13 mouse cellular contexts compared by ENCODE assay signal in genomic region chr1:120961984-120962383, GRCm38 (mm10).
DNase-seq lines count a peak whose midpoint lies in the region; ATAC-seq and TF ChIP-seq lines count a peak whose summit lies in the region.
"Had no signal": no experiment of that assay in that cellular context is flagged by ENCODE, and none has a peak within 500 bp of the region (broad histone marks: within the 10 kb centered on the region; RNA-seq: fewer than 3 reads in every experiment).

No protein-coding gene starts in this region.

- no peak overlapping the region for H3K4me2 ChIP-seq in forebrain, embryonic 12.5 days
- no peak overlapping the region for H3K4me2 ChIP-seq in forebrain, embryonic 15.5 days (replicated peaks)
- no peak overlapping the region; the same call in 1 of the 2 replicates for H3K4me2 ChIP-seq in midbrain, embryonic 12.5 days (replicated peaks)
- H3K4me2 ChIP-seq in midbrain, embryonic 16.5 days (ENCODE audit: low read length), result no peak overlapping the region
- no peak overlapping the region for H3K4me2 ChIP-seq in limb, embryonic 11.5 days (ENCODE audit: low read depth, severe bottlenecking)
- H3K4me2 ChIP-seq: neural tube, embryonic 12.5 days had no signal

- 4% methylated on average over 8 of the region's 8 CpGs for WGBS in forebrain, embryonic 12.5 days
- 7% methylated on average over 8 of the region's 8 CpGs for WGBS in forebrain, embryonic 15.5 days
- 2% methylated on average over 8 of the region's 8 CpGs for WGBS in midbrain, embryonic 12.5 days
- 11% methylated on average over 8 of the region's 8 CpGs for WGBS in midbrain, embryonic 16.5 days
- 3% methylated on average over 8 of the region's 8 CpGs for WGBS in limb, embryonic 11.5 days

- peaks cover 7% of the 10 kb centered on the region; the same call in 1 of the 2 replicates for H3K4me1 ChIP-seq in forebrain, embryonic 12.5 days
- 0 out of 2 replicates have a peak, but pooled peaks cover 3% of the 10 kb centered on the region for H3K4me1 ChIP-seq in forebrain, embryonic 15.5 days
- peaks cover 11% of the 10 kb centered on the region; the same call in 1 of the 2 replicates for H3K4me1 ChIP-seq in midbrain, embryonic 12.5 days
- H3K4me1 ChIP-seq in midbrain, embryonic 16.5 days (ENCODE audit: control insufficient read depth, insufficient read depth, low read length), result peaks cover 3% of the 10 kb centered on the region; the same call in 1 of the 2 replicates
- peaks cover 4% of the 10 kb centered on the region; the same call in 1 of the 2 replicates for H3K4me1 ChIP-seq in limb, embryonic 11.5 days (ENCODE audit: control insufficient read depth, insufficient read depth, low read length)
- H3K4me1 ChIP-seq: neural tube, embryonic 12.5 days had no signal

- no peak overlapping the region for H3K9ac ChIP-seq in forebrain, embryonic 12.5 days
- no peak overlapping the region for H3K9ac ChIP-seq in forebrain, embryonic 15.5 days (replicated peaks)
- H3K9ac ChIP-seq in midbrain, embryonic 12.5 days (replicated peaks), result no peak overlapping the region
- no peak overlapping the region for H3K9ac ChIP-seq in midbrain, embryonic 16.5 days (ENCODE audit: low read depth, low read length)
- H3K9ac ChIP-seq in limb, embryonic 11.5 days (ENCODE audit: low read length), result no peak overlapping the region
- H3K9ac ChIP-seq: neural tube, embryonic 12.5 days had no signal

- H3K9me3 ChIP-seq in forebrain, embryonic 12.5 days, result no peaks in the 10 kb centered on the region
- no peaks in the 10 kb centered on the region for H3K9me3 ChIP-seq in forebrain, embryonic 15.5 days
- H3K9me3 ChIP-seq in midbrain, embryonic 12.5 days, result no peaks in the 10 kb centered on the region
- H3K9me3 ChIP-seq in midbrain, embryonic 16.5 days (replicated peaks; ENCODE audit: control insufficient read depth, low read length, poor library complexity, severe bottlenecking), result no peaks in the 10 kb centered on the region
- no peaks in the 10 kb centered on the region for H3K9me3 ChIP-seq in limb, embryonic 11.5 days (ENCODE audit: control insufficient read depth, low read length)
- H3K9me3 ChIP-seq: neural tube, embryonic 12.5 days had no signal

- peaks cover 44% of the 10 kb centered on the region for H3K27me3 ChIP-seq in forebrain, embryonic 12.5 days
- peaks cover 7% of the 10 kb centered on the region for H3K27me3 ChIP-seq in forebrain, embryonic 15.5 days
- H3K27me3 ChIP-seq in midbrain, embryonic 12.5 days, result peaks cover 26% of the 10 kb centered on the region
- 0 out of 2 replicates have a peak, but pooled peaks cover 5% of the 10 kb centered on the region for H3K27me3 ChIP-seq in midbrain, embryonic 16.5 days (ENCODE audit: control insufficient read depth, insufficient read depth, low read depth, low read length)
- H3K27me3 ChIP-seq in limb, embryonic 11.5 days (ENCODE audit: control insufficient read depth, insufficient read depth, low read length), result no peaks in the 10 kb centered on the region
- H3K27me3 ChIP-seq: neural tube, embryonic 12.5 days had no signal

- ATAC-seq in forebrain, embryonic 12.5 days (ENCODE audit: low FRiP score), result peak; percentile 30; the same call in 1 of the 2 replicates
- ATAC-seq in forebrain, embryonic 15.5 days (replicated peaks), result no peak
- ATAC-seq in midbrain, embryonic 12.5 days (ENCODE audit: low FRiP score, low read depth), result 0 out of 2 replicates have a peak, but pooled peaks have one; percentile 35
- ATAC-seq in midbrain, embryonic 16.5 days, result no peak; the same call in 1 of the 2 replicates
- ATAC-seq in limb, embryonic 11.5 days (ENCODE audit: insufficient number of reproducible peaks, low FRiP score, low TSS enrichment, low read depth), result peak; percentile 76
- no peak for ATAC-seq in megakaryocyte, adult 5-6 weeks (ENCODE audit: poor library complexity, severe bottlenecking)
- ATAC-seq: inflammation-experienced regulatory T-cells, adult 6 months had no signal

- no peak for TF ChIP-seq CTCF in layer of hippocampus, adult 2 months (conservative IDR thresholded peaks at IDR 0.05)

- H3K4me3 ChIP-seq in forebrain, embryonic 12.5 days (replicated peaks), result no peak overlapping the region
- no peak overlapping the region for H3K4me3 ChIP-seq in forebrain, embryonic 15.5 days
- no peak overlapping the region for H3K4me3 ChIP-seq in midbrain, embryonic 12.5 days
- H3K4me3 ChIP-seq in midbrain, embryonic 16.5 days (ENCODE audit: low read depth, low read length), result no peak overlapping the region
- no peak overlapping the region for H3K4me3 ChIP-seq in limb, embryonic 11.5 days (ENCODE audit: low read depth, low read length)
- H3K4me3 ChIP-seq in layer of hippocampus, adult 2 months, result no peak overlapping the region
- H3K4me3 ChIP-seq: neural tube, embryonic 12.5 days had no signal

- no peak overlapping the region for H3K27ac ChIP-seq in forebrain, embryonic 12.5 days
- H3K27ac ChIP-seq in forebrain, embryonic 15.5 days (replicated peaks), result no peak overlapping the region
- no peak overlapping the region for H3K27ac ChIP-seq in midbrain, embryonic 12.5 days (replicated peaks)
- H3K27ac ChIP-seq in midbrain, embryonic 16.5 days (ENCODE audit: low read length), result no peak overlapping the region
- H3K27ac ChIP-seq in limb, embryonic 11.5 days (replicated peaks; ENCODE audit: low read depth, low read length), result no peak overlapping the region
- H3K27ac ChIP-seq in layer of hippocampus, adult 2 months, result no peak overlapping the region
- H3K27ac ChIP-seq: neural tube, embryonic 12.5 days had no signal

- DNase-seq in limb, embryonic 11.5 days (ENCODE audit: low spot score), result peak; percentile 78
- no peak for DNase-seq in left cerebral cortex, adult 11 months (ENCODE audit: low spot score)
- no peak for DNase-seq in layer of hippocampus, adult 2 months (ENCODE audit: low spot score in 2 of 2)
- DNase-seq: cerebellum, adult 11-12 months; lung, adult 2 months; thymus, adult 18-20 months had no signal

- no peaks in the 10 kb centered on the region for H3K36me3 ChIP-seq in forebrain, embryonic 12.5 days (replicated peaks)
- no peaks in the 10 kb centered on the region for H3K36me3 ChIP-seq in forebrain, embryonic 15.5 days
- no peaks in the 10 kb centered on the region for H3K36me3 ChIP-seq in midbrain, embryonic 12.5 days
- no peaks in the 10 kb centered on the region for H3K36me3 ChIP-seq in midbrain, embryonic 16.5 days (ENCODE audit: control insufficient read depth, insufficient read depth, low read length)
- no peaks in the 10 kb centered on the region for H3K36me3 ChIP-seq in limb, embryonic 11.5 days (ENCODE audit: control insufficient read depth, insufficient read depth, low read length)
- H3K36me3 ChIP-seq: neural tube, embryonic 12.5 days had no signal

Comparison
In these comparisons a context has a peak if more than half of its experiments do, and no peak if none do; other contexts are left out.
1. ATAC-seq: peak in forebrain, embryonic 12.5 days (single experiment), midbrain, embryonic 12.5 days (single experiment) and limb, embryonic 11.5 days (single experiment); none in forebrain, embryonic 15.5 days (single experiment), midbrain, embryonic 16.5 days (single experiment) and megakaryocyte, adult 5-6 weeks (single experiment).